Mouse (Mus musculus): ENCODE measurements around the gene Ksr2. TPM values are rescaled to one million over a fixed set of nuclear protein-coding genes. Genes with fewer than 3 reads are reported as not detected.
"Not testable (repeated sequence)": the region's sequence is repeated elsewhere in the genome, so short reads cannot be mapped to it uniquely, and the experiment has no call there.

The Ksr2 gene
- polyA plus RNA-seq, 1 experiment, result 0.03 TPM

GRCm38 (mm10) chr5:117399281-117399680 is 14.5 kb upstream of the Ksr2 start:
- Histone ChIP-seq H3K9me3 (peaks cover 18% of the 10 kb centered on the region), H3K27me3 (replicated peaks) (peaks cover 10% of the 10 kb centered on the region), H3K36me3 (replicated peaks; ENCODE audit: low read length) (no peaks in the 10 kb centered on the region), H3K4me3 (replicated peaks) (no peak overlapping the region), H3K4me1 (peaks cover 9% of the 10 kb centered on the region)
- no peak for TF ChIP-seq FLI1 (IDR thresholded peaks at IDR 0.05; ENCODE audit: low read length)
- no peak for TF ChIP-seq GATA1 (IDR thresholded peaks at IDR 0.05; ENCODE audit: borderline replicate concordance, low read length)

GRCm38 (mm10) chr5:117403609-117404008 is 10.2 kb upstream of the Ksr2 start:
- no peak overlapping the region for H3K4me3 ChIP-seq (replicated peaks)
- peaks cover 16% of the 10 kb centered on the region for H3K27me3 ChIP-seq (replicated peaks)
- no peaks in the 10 kb centered on the region for H3K36me3 ChIP-seq (replicated peaks; ENCODE audit: low read length)
- TF ChIP-seq GATA1 (IDR thresholded peaks at IDR 0.05; ENCODE audit: borderline replicate concordance, low read length) (no peak), FLI1 (IDR thresholded peaks at IDR 0.05; ENCODE audit: low read length) (no peak)
- H3K4me1 ChIP-seq, result no peaks in the 10 kb centered on the region
- H3K9me3 ChIP-seq, result peaks cover 16% of the 10 kb centered on the region

GRCm38 (mm10) chr5:117404671-117405070 is 9.1 kb upstream of the Ksr2 start:
- H3K9me3 ChIP-seq, result peaks cover 16% of the 10 kb centered on the region
- not testable (repeated sequence) for H3K36me3 ChIP-seq (replicated peaks; ENCODE audit: low read length); H3K4me3 ChIP-seq (replicated peaks); H3K4me1 ChIP-seq
- peaks cover 25% of the 10 kb centered on the region for H3K27me3 ChIP-seq (replicated peaks)

- H3K27me3 ChIP-seq (replicated peaks), result peaks cover 51% of the 10 kb centered on the region
- H3K36me3 ChIP-seq (replicated peaks; ENCODE audit: low read length), result no peaks in the 10 kb centered on the region
- H3K9me3 ChIP-seq, result 0 out of 2 replicates have a peak, but pooled peaks cover 3% of the 10 kb centered on the region
- H3K4me1 ChIP-seq, result peaks cover 1% of the 10 kb centered on the region; the same call in 1 of the 2 replicates
- TF ChIP-seq FLI1 (IDR thresholded peaks at IDR 0.05; ENCODE audit: low read length) (no peak), GATA1 (IDR thresholded peaks at IDR 0.05; ENCODE audit: borderline replicate concordance, low read length) (no peak)
- H3K4me3 ChIP-seq (replicated peaks), result no peak overlapping the region
Measured at GRCm38 (mm10) chr5:117408216-117408615, 5.6 kb upstream of the Ksr2 start.

- 0 out of 2 replicates have a peak, but pooled peaks cover 3% of the 10 kb centered on the region for H3K9me3 ChIP-seq
- no peak overlapping the region for H3K4me3 ChIP-seq (replicated peaks)
- peaks cover 62% of the 10 kb centered on the region for H3K27me3 ChIP-seq (replicated peaks)
- TF ChIP-seq GATA1 (IDR thresholded peaks at IDR 0.05; ENCODE audit: borderline replicate concordance, low read length), result no peak
- no peak for TF ChIP-seq FLI1 (IDR thresholded peaks at IDR 0.05; ENCODE audit: low read length)
- H3K4me1 ChIP-seq, result peaks cover 13% of the 10 kb centered on the region
- H3K36me3 ChIP-seq (replicated peaks; ENCODE audit: low read length), result no peaks in the 10 kb centered on the region
Measured at GRCm38 (mm10) chr5:117409369-117409768, 4.4 kb upstream of the Ksr2 start.

- H3K27me3 ChIP-seq (replicated peaks), result peaks cover 85% of the 10 kb centered on the region
- H3K36me3 ChIP-seq (replicated peaks; ENCODE audit: low read length), result no peaks in the 10 kb centered on the region
- H3K4me3 ChIP-seq (replicated peaks), result no peak overlapping the region
- TF ChIP-seq GATA1 (IDR thresholded peaks at IDR 0.05; ENCODE audit: borderline replicate concordance, low read length), result no peak
- no peak for TF ChIP-seq FLI1 (IDR thresholded peaks at IDR 0.05; ENCODE audit: low read length)
- no peaks in the 10 kb centered on the region for H3K9me3 ChIP-seq
- peaks cover 13% of the 10 kb centered on the region for H3K4me1 ChIP-seq
Measured at GRCm38 (mm10) chr5:117414611-117415010, 811 bp downstream of the Ksr2 start.

- TF ChIP-seq GATA1 (IDR thresholded peaks at IDR 0.05; ENCODE audit: borderline replicate concordance, low read length), result no peak
- no peak for TF ChIP-seq FLI1 (IDR thresholded peaks at IDR 0.05; ENCODE audit: low read length)
- Histone ChIP-seq H3K4me1 (peaks cover 13% of the 10 kb centered on the region), H3K36me3 (replicated peaks; ENCODE audit: low read length) (no peaks in the 10 kb centered on the region), H3K4me3 (replicated peaks) (no peak overlapping the region), H3K9me3 (no peaks in the 10 kb centered on the region), H3K27me3 (replicated peaks) (peaks cover 83% of the 10 kb centered on the region)
Measured at GRCm38 (mm10) chr5:117415011-117415912, 1.5 kb downstream of the Ksr2 start.

- Histone ChIP-seq H3K4me3 (replicated peaks) (no peak overlapping the region), H3K4me1 (peaks cover 13% of the 10 kb centered on the region), H3K9me3 (no peaks in the 10 kb centered on the region), H3K27me3 (replicated peaks) (peaks cover 75% of the 10 kb centered on the region), H3K36me3 (replicated peaks; ENCODE audit: low read length) (no peaks in the 10 kb centered on the region)
- TF ChIP-seq FLI1 (IDR thresholded peaks at IDR 0.05; ENCODE audit: low read length), result no peak
- TF ChIP-seq GATA1 (IDR thresholded peaks at IDR 0.05; ENCODE audit: borderline replicate concordance, low read length), result no peak
Measured at GRCm38 (mm10) chr5:117417442-117417841, 3.6 kb downstream of the Ksr2 start.

GRCm38 (mm10) chr5:117433501-117433900 is 19.7 kb downstream of the Ksr2 start:
- H3K36me3 ChIP-seq (replicated peaks; ENCODE audit: low read length); H3K4me3 ChIP-seq (replicated peaks); H3K4me1 ChIP-seq; H3K27me3 ChIP-seq (replicated peaks): not testable (repeated sequence)
- H3K9me3 ChIP-seq, result peaks cover 18% of the 10 kb centered on the region

- H3K27me3 ChIP-seq (replicated peaks), result peaks cover 21% of the 10 kb centered on the region
- H3K4me1 ChIP-seq, result no peaks in the 10 kb centered on the region
- H3K9me3 ChIP-seq, result peaks cover 15% of the 10 kb centered on the region
- H3K36me3 ChIP-seq (replicated peaks; ENCODE audit: low read length), result no peaks in the 10 kb centered on the region
- TF ChIP-seq GATA1 (IDR thresholded peaks at IDR 0.05; ENCODE audit: borderline replicate concordance, low read length) (no peak), FLI1 (IDR thresholded peaks at IDR 0.05; ENCODE audit: low read length) (no peak)
- no peak overlapping the region for H3K4me3 ChIP-seq (replicated peaks)
Measured at GRCm38 (mm10) chr5:117440261-117440660, 26.5 kb downstream of the Ksr2 start.
